Mouse (Mus musculus) lung, postnatal 36 days (tissue): ENCODE data around the gene Dcxr.
"Not testable (repeated sequence)": the region's sequence is repeated elsewhere in the genome, so short reads cannot be mapped to it uniquely, and the experiment has no call there.

Experiments
- DNase-seq: peaks from one replicate; pipeline ENCODE4 v3.0.0; 2022; ENCODE audit warnings: mixed read lengths

The Dcxr gene

DNA sequence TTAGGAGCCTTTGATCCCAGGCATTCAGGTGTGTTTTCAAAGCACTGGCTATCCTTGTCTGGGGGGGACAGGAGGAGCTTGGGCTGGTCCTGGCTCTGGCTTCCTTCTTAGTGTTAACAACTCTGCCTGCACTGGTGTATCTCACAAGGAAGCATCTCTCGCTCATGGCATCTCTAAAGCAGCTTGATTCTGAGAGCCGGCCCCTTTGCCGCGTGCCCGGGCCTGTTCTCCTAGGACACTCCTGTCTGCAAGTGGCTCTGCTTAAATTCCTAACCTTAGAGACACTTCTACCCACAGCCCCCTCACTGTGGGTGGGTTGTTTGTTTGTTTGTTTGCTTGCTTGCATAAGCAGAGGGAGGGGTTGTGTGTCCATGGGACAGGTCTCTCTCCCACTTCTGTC is 19.1 kb downstream of the Dcxr start:
- DNase-seq = no peak

DNA sequence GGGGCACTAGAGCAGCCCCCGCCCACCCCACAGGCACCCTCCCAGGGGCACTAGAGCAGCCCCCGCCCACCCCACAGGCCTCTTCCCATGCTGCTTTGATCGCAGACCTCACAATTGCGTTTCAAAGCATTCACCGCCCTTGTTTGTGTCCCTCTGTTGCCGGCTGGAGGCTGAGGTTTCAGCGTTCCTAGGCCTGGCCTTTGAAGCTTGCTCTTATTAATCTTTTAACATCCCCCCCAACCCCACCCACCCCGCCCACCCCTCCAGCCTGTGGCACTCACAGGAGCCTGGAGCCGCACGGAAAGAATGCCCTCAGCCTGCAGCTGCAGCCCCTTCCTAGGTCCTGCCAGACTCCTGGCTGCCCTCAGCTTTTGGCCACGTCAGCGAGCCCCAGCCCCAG is 19.9 kb downstream of the Dcxr start:
- no peak for DNase-seq

DNA sequence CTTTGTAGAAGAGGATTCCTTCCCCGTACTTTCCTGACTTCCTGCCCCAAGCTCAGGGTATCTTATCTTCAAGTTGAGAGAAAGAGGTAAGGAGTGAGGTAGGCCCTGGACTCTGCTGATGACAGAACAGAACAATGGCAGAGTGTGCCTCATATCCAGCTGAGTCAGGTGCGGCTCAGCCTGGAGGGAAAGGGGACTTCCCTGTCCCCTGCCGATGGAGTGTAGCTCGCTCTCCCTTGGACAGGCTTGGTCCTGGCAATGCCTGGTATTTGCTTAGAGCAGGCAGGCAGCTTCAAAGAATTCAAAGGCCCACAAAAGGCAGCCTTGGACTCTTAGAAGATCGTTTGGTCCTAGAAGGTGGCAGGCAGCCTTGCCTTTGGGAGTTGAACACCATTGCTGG is 21.0 kb downstream of the Dcxr start:
- no peak for DNase-seq

DNA sequence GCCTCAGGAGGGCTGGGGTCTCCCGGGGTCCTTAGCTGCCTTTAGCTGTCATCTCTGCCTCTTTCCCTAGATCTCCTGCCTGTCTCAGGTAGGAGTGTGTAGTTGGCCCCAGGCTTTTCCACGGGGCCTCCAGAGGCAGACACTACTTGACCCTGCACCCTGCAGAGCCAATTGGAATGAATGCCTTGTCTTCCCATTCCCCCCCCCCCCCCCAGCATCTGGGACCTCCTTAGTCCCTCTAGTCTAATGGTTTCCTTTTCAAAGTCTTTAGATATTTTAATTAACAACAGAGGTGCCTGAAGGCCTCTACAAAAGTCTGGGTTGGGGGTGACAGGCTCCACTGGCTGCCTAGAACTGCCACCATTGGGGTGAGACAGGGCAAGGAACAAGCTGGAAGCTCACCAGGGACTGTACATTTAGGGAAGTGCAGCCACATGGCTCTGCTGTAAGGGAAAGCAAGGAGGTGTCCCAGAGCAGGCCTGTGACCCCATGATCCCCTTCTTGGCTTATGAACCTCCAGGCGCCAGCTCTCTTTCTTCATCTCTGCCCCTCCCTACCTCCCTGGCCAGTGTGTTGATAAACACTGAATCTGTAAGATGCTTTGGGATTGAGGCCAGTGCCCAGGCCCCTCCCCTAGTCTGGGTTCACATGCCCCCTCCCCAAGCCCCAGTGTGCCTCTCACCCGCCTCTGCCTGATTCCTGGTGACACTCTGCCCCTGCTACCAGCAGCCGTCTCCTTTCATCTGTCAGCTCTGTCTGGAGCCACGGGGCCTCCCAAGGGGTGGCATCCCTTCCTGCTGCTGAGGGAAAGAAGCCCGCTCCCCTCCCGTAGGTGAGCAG is 22.4 kb downstream of the Dcxr start:
- DNase-seq = peak; percentile 67

DNA sequence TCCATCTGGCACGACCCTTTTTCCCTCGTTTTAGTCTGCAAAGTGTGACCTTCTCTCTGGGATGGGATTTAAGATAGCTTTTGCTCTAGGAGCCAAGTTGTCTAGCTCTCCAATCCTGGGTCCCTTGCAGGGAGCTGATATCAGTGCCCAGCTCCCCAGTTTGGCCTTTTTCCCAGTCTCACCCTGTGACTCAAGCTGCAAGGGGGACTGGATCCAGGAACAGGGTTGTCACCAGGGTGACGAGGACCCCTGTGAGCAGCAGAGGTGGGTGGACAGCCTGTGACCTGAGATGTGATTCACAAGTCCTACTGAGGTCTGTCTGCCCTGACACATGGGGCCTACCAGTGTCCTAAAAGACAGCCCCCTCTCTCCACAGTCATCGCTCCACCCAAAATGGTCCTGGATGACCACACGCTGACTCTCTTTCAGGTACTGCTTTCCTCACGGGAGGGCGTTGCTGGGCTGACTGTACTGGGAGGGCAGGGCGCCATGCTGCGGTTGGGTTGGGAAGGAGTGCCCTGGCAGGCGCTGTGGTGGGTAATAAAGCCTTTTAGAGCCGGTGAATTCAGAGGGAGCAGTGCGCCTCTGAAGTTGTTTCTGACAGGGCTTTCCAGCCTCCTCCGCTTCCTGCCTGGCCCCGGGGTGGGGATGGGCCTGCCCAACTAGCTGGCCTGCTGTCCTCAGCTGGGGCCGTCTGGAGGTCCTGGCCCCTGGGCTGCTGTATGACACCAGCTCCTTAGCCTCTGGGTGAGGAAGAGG is 23.2 kb downstream of the Dcxr start:
- peak; percentile 34 for DNase-seq

DNA sequence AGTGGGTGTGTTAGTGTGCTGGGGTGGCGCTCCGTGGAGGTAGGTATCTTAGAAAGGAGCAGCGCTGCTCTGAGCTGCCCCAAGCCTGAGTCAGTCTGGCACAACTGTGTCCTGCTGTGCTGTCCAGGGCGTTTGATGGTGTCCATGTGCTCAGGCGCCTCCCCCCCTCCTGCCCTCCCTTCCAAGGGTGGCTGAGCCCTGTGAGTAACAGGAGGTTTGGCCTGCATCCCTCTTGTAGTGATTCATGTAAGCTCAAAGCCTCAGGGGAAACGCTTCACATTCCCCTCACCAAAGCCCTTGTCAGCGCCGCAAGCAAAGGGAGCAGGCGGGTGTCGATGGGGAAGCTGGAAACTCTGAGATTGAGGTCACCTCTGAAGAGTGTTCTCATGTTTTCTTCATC is 29.3 kb downstream of the Dcxr start:
- DNase-seq = peak; percentile 77

GRCm38 (mm10) chr11:120696568-120696967 is 30.5 kb downstream of the Dcxr start:
- DNase-seq = no peak

DNA sequence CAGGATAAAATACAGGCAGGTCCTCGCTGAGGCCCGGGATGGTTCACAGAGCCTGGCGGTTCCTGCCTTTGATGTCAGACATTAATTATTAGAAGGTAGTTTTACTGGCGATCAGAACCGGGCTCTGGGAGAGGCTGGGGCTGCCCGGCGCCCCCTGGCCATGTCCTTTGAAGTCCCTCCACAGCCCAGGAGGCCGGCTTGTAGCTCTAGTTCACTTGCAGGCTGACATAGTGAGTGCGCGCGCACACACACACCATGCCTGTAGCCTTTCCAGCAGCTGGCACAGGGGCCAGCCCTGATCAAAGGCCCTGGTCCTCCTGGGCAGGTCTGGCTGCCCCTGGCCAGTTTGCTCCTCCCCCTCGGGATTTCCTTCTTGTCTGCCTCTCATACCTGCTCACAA is 31.4 kb downstream of the Dcxr start:
- no peak for DNase-seq

DNA sequence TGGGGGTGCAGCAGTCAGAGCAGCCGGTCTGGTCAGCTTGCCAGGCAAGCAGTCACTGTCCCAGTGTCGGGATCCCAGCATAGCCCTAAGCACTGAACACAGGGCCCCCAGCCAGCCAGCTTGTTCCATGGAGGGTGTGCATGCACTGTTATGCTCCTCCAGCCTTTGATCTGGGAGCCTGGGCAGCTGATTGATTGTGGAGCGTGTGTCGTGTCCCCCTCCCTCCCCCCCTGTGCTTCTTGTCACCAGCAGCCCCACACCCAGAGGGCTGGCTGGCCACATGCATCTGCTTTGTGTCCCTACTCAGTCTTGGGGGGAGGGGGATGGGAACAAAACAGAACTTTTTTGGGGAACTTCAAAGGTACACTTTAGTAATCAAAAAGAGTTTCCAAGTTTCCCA is 31.9 kb downstream of the Dcxr start:
- DNase-seq = peak; percentile 28

GRCm38 (mm10) chr11:120693461-120693860 is 33.6 kb downstream of the Dcxr start:
- DNase-seq = no peak

DNA sequence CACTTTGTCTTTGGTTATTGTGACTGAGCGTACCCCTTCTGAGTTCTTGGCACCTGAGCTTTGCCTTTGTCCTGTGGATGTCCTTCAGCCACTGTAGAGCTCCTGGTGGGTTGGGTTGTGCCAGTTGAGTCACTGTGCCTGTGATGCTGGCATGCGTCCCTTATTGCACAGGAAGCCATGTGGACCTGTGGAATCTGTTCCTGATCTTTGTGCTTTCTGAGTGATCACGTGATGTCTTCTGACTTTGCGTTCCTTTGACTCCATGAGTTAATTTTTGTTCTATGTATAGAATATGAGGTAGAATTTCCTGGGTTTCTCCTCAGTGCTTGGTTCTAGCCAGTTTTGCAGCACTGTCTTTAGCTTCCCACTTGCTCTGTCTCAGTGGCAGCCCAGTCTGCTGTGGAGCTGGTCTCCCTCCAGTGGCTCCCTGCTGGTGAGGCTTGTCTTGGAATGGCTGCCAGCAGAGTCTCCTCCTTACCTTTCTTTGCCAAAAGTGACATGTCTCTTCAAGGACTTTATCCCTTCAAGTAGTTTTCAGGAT is 34.5 kb downstream of the Dcxr start:
- DNase-seq = peak; percentile 39

- DNase-seq = no peak
Observed at GRCm38 (mm10) chr11:120689365-120689764, 37.7 kb downstream of the Dcxr start.

DNA sequence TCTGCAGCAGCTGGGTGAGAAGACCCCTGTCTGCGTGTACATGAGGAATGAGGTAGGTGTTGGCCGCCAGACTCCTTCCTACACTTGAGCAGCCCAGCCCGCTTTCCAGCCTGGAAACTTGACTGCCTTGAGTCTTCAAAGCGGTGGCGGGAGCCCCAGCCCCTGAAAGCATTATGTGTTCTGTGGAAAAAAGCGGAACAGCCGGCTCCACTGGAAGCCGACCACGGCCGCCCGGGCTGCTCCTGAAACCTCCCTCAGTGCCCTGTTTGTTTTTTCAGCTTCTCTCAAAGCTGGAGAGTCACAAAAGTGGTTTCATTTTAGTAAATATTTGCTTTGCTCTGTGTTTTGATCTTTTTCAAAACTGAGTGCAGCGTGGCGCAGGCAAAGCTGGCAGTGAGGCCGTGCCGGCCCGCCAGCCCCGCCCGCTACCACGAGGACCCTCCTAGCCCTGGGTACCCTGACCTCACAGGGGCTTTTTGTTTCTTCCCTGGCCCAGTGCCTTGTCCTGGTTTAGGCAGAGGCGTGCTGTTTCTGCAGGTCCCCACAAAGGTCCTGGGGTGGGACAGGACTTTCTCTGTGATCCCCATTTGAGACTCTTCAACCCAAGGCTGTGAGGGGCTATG is 40.3 kb downstream of the Dcxr start:
- peak; percentile 75 for DNase-seq

DNA sequence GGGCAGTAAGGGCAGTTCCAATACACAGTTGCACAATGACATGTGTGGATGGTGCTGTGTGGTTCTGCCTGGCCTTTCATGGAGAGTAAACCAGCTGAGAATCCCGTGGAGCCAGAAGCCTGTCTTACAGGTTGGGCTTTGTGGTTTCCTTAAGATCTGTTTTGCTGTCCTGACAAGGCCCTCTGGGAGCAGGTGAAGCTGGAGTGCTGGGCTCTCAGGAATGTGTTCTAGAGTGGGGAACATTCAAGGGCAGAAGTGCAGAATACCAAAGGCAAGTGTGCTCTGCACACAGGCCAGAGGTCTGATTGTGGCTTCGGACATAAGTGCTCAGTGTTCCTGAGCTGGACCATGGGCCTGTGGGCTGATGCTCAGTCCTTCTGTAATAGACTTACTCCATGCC is 42.4 kb downstream of the Dcxr start:
- DNase-seq = peak; percentile 80

DNA sequence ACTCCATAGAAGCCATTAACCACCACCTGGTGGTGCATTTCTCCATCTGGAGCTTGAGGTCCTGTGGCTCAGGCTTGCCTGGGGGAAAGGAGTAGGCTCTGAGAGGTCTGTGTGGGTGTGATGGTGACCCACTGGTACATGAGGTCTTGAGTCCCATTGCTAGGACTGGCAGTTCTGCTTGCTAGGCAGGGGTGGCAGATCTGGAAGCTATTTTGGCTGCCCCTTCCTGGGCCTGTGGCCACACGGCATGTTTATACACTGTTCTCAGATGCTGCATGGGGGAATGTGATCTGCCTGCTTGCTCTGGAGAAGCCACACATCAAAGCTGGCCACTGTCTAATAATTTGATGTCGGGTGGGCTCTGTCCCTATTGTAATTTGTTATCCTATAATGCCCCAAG is 43.0 kb downstream of the Dcxr start:
- no peak for DNase-seq

DNA sequence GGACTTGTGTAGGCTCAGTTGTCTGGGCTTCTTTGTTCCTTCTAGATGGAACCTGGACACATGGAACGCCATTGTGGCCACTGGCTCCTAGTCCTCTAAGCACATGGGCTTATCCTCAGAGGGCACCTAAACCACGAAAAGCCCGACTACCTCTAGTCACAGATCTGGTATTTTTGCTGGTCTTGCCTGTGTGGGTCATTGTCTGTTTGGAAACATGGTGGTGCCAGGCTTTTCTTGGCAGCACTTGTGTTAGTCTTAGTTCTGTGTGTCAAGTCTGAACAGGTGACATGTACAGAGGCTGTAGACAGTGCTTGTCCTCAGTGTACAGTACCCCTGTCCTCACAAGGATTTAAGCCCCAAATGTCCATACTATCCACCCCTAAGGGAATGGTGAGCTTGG is 43.5 kb downstream of the Dcxr start:
- no peak for DNase-seq

DNA sequence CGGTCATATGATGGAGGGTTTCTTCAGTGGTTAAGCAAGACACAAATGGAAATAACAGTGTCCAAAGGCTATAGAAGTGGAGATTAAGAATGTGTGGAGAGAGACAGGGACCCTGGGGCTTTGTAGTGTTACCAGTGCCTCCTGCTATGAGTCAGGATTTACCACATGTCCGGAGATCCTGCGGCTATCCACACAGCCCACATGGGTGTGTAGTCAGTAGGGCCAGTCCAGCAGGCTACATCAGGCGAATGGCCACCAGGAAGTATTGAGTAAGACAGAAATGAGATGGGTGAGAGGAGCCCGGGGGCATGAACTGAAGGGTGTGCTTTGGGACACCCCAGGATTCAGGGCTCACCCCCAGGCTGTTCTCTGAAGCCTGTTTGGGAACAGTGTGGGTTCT is 44.4 kb downstream of the Dcxr start:
- DNase-seq = no peak

GRCm38 (mm10) chr11:120679909-120680308 is 47.2 kb downstream of the Dcxr start:
- DNase-seq = peak; percentile 66

DNA sequence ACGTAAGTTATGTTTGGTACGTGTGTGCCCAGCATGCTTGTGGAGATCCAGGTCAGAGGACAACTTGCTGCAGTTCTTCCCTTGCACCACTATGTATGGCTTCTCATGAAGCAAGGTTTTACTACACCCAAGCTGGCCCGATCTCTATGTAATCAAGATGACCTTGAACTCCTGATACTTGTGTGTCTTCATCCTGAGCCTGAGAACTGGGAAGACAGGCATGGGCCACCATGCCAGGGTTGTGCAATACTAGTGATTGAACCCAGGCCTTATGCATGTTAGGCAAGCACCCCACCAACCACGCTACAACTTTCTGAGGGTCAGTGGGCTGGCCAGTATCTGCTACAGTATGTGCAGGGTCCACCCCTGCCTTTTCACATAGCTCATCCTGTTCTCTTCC is 50.1 kb downstream of the Dcxr start:
- DNase-seq = no peak

- not testable (repeated sequence) for DNase-seq
Observed at GRCm38 (mm10) chr11:120675875-120676274, 51.2 kb downstream of the Dcxr start.
